Mouse (Mus musculus): ENCODE results near the gene Gm17416. TPM values are rescaled to one million over a fixed set of nuclear protein-coding genes. Genes with fewer than 3 reads are reported as not detected.

Gm17416 gene
- polyA plus RNA-seq (2016; fragmentation: Nextera tagmentation; extraction: Ambion mirVana) = not detected in 2 replicates

DNA sequence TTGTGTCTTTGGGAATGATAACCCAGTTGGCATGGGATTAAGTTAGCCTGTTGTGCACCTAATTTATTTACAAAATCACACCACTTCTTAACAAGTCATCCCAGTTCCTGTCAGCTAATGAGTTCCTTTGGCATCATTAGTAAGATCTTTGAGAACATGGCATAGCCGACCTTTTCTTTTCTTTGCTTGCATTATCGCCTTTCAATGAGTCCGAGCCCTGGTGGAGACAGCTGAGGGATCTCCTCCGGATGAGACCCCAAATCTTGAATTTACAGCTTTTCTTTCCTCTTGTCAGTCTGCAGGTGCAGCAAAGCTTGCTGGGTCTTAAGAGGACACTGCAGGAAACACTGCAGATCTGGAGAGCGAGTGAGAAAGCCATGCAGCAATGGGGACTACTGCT is at the start of gene Gm17416:
Gm17416 (plus strand) TSS at position 301 of the 400 bp plus-strand sequence.
- H3K4me1 ChIP-seq = no peaks in the 10 kb centered on the region
- 88% methylated on average over 5 of the region's 5 CpGs for WGBS
- H3K27me3 ChIP-seq (ENCODE audit: low read depth, poor library complexity, severe bottlenecking) = no peaks in the 10 kb centered on the region
- H3K36me3 ChIP-seq = no peaks in the 10 kb centered on the region
- no peak for DNase-seq (ENCODE audit: low spot score)
- no peak within 1 kb of the TSS for H3K27ac ChIP-seq
- H3K9me3 ChIP-seq (replicated peaks) = no peaks in the 10 kb centered on the region
- no peak within 1 kb of the TSS for H3K4me3 ChIP-seq

- Histone ChIP-seq H3K9me3 (replicated peaks) (no peaks in the 10 kb centered on the region), H3K36me3 (no peaks in the 10 kb centered on the region), H3K27ac (no peak within 1 kb of the TSS), H3K4me3 (no peak within 1 kb of the TSS), H3K27me3 (ENCODE audit: low read depth, poor library complexity, severe bottlenecking) (no peaks in the 10 kb centered on the region), H3K4me1 (no peaks in the 10 kb centered on the region)
- no peak for DNase-seq (ENCODE audit: low spot score)
- WGBS = 60% methylated on average over 13 of the region's 13 CpGs
These were observed 29.0 kb upstream of the Gm17416 start, which contains the start of gene Defb29 for GRCm38 (mm10) chr2:152539944-152540710. TSS of gene Defb29 (minus strand) at chr2:152540098.

DNA sequence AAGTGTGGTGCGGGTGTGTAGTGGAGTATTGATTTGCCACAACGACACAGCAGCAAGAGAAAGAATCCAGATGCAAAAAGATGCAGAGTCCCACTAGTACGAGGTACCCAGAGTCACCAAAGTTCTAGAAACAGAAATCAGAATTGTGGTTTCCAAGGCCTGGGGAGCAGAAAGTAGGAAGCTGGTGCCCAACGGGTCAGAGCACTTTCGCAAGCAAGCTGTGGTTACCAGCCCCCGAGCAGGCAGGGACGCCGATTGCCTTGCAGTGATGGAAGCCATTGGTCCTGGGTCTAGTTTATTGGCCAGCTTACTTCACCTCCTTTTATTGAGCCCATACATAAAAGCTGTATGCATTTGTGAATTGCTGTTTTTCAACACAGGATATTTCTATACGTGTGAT is 27.2 kb upstream of the Gm17416 start:
- H3K36me3 ChIP-seq = no peaks in the 10 kb centered on the region
- H3K27me3 ChIP-seq (ENCODE audit: low read depth, poor library complexity, severe bottlenecking) = no peaks in the 10 kb centered on the region
- no peaks in the 10 kb centered on the region for H3K4me1 ChIP-seq
- no peaks in the 10 kb centered on the region for H3K9me3 ChIP-seq (replicated peaks)
- DNase-seq (ENCODE audit: low spot score) = no peak
- H3K4me3 ChIP-seq = no peak overlapping the region
- H3K27ac ChIP-seq = no peak overlapping the region
- 82% methylated on average over 9 of the region's 9 CpGs for WGBS

- H3K27ac ChIP-seq = no peak overlapping the region
- no peaks in the 10 kb centered on the region for H3K9me3 ChIP-seq (replicated peaks)
- DNase-seq (ENCODE audit: low spot score) = no peak
- no peak overlapping the region for H3K4me3 ChIP-seq
- WGBS = 75% methylated on average over 2 of the region's 2 CpGs
- no peaks in the 10 kb centered on the region for H3K4me1 ChIP-seq
- no peaks in the 10 kb centered on the region for H3K27me3 ChIP-seq (ENCODE audit: low read depth, poor library complexity, severe bottlenecking)
- no peaks in the 10 kb centered on the region for H3K36me3 ChIP-seq
These were observed 26.2 kb upstream of the Gm17416 start for GRCm38 (mm10) chr2:152542897-152543296.

DNA sequence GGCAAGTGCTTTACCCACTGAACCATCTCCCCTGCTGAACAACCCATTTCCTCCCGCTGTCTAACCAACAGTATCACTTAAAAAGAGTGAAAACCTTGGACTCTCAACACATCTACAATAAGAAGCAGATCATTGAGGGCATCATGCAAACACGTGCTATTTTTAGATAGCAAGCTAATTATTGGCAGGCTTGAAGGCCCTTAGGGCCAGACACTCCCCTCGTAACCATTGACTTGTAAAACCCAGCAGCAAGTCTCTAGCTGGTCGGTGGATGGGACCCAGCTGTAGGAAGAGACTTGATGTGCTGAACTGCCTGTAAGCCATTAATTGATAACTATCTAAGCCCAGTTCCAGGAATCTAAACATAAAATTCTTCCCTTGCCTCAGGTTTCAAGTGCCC is 25.7 kb upstream of the Gm17416 start:
- Histone ChIP-seq H3K9me3 (replicated peaks) (no peaks in the 10 kb centered on the region), H3K36me3 (no peaks in the 10 kb centered on the region), H3K27me3 (ENCODE audit: low read depth, poor library complexity, severe bottlenecking) (no peaks in the 10 kb centered on the region), H3K4me3 (no peak overlapping the region), H3K4me1 (no peaks in the 10 kb centered on the region), H3K27ac (no peak overlapping the region)
- WGBS = 81% methylated on average over 4 of the region's 4 CpGs
- DNase-seq (ENCODE audit: low spot score) = no peak

- H3K27ac ChIP-seq = no peak overlapping the region
- no peaks in the 10 kb centered on the region for H3K27me3 ChIP-seq (ENCODE audit: low read depth, poor library complexity, severe bottlenecking)
- no peaks in the 10 kb centered on the region for H3K36me3 ChIP-seq
- DNase-seq (ENCODE audit: low spot score) = peak; percentile 43
- WGBS = 21% methylated on average over 4 of the region's 4 CpGs
- H3K9me3 ChIP-seq (replicated peaks) = no peaks in the 10 kb centered on the region
- H3K4me3 ChIP-seq = no peak overlapping the region
- H3K4me1 ChIP-seq = no peaks in the 10 kb centered on the region
These were observed 24.4 kb upstream of the Gm17416 start for GRCm38 (mm10) chr2:152544691-152545090.

- Histone ChIP-seq H3K9me3 (replicated peaks) (no peaks in the 10 kb centered on the region), H3K27me3 (ENCODE audit: low read depth, poor library complexity, severe bottlenecking) (no peaks in the 10 kb centered on the region), H3K4me1 (no peaks in the 10 kb centered on the region), H3K27ac (no peak overlapping the region), H3K36me3 (no peaks in the 10 kb centered on the region), H3K4me3 (no peak overlapping the region)
- no peak for DNase-seq (ENCODE audit: low spot score)
- WGBS = 84% methylated on average over 5 of the region's 5 CpGs
These were observed 21.0 kb upstream of the Gm17416 start for GRCm38 (mm10) chr2:152548124-152548523.

DNA sequence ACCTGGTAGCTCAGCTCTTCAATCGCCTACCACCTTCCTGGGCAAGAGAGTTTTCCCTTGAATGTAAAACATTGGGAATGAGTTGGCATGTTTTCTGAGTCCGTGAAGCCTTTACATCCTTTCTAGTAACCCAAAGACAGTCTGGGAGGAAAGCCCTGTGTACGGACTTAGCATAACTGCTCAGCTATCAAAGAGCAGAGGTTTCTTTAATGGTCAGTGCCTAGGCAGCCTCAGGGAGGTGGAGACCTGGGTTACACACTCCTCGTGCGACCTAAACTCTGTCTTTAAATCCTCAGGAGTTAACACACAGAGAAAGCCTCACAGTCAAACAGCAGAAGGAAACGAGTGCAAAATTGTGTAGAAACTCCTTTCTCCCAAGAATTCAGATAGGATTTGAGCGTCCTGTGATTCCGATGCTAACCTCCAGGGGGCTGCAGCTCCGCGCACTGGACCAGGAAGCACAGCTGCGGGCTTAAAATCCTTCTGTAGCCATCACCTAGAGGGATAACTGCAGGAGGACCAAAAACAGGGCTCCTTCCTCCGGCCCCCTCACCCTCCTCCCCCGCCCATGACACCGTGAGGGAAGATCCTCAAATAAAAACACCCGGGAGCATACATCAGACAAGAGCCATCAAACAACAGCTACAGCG is 15.2 kb upstream of the Gm17416 start:
- H3K27ac ChIP-seq = no peak overlapping the region
- 14% methylated on average over 16 of the region's 16 CpGs for WGBS
- H3K9me3 ChIP-seq (replicated peaks) = no peaks in the 10 kb centered on the region
- H3K4me3 ChIP-seq = 0 out of 2 replicates have a peak overlapping the region, but pooled peaks have one; percentile 8
- H3K4me1 ChIP-seq = peaks cover 7% of the 10 kb centered on the region
- DNase-seq (ENCODE audit: low spot score) = peak; percentile 74
- H3K27me3 ChIP-seq (ENCODE audit: low read depth, poor library complexity, severe bottlenecking) = no peaks in the 10 kb centered on the region
- H3K36me3 ChIP-seq = no peaks in the 10 kb centered on the region

GRCm38 (mm10) chr2:152556655-152557054 is 12.5 kb upstream of the Gm17416 start:
- 92% methylated on average over 7 of the region's 7 CpGs for WGBS
- H3K27me3 ChIP-seq (ENCODE audit: low read depth, poor library complexity, severe bottlenecking) = no peaks in the 10 kb centered on the region
- DNase-seq (ENCODE audit: low spot score) = no peak

GRCm38 (mm10) chr2:152569881-152570280 is 743 bp downstream of the Gm17416 start:
- 89% methylated on average over 4 of the region's 4 CpGs for WGBS
- Histone ChIP-seq H3K9me3 (replicated peaks) (no peaks in the 10 kb centered on the region), H3K27me3 (ENCODE audit: low read depth, poor library complexity, severe bottlenecking) (no peaks in the 10 kb centered on the region), H3K4me3 (no peak overlapping the region), H3K36me3 (no peaks in the 10 kb centered on the region), H3K27ac (no peak overlapping the region), H3K4me1 (no peaks in the 10 kb centered on the region)
- DNase-seq (ENCODE audit: low spot score) = no peak

More at GRCm38 (mm10) chr2:152556655-152557054, 12.5 kb upstream of the Gm17416 start:
- H3K27ac ChIP-seq = no peak overlapping the region
- no peak overlapping the region for H3K4me3 ChIP-seq
- peaks cover 7% of the 10 kb centered on the region for H3K4me1 ChIP-seq
- H3K9me3 ChIP-seq (replicated peaks) = no peaks in the 10 kb centered on the region
- H3K36me3 ChIP-seq = no peaks in the 10 kb centered on the region

- Histone ChIP-seq H3K36me3 (no peaks in the 10 kb centered on the region), H3K9me3 (replicated peaks) (no peaks in the 10 kb centered on the region), H3K4me1 (no peaks in the 10 kb centered on the region), H3K27me3 (ENCODE audit: low read depth, poor library complexity, severe bottlenecking) (no peaks in the 10 kb centered on the region), H3K4me3 (no peak overlapping the region), H3K27ac (no peak overlapping the region)
- 86% methylated on average over 6 of the region's 6 CpGs for WGBS
- no peak for DNase-seq (ENCODE audit: low spot score)
These were observed 1.2 kb downstream of the Gm17416 start for GRCm38 (mm10) chr2:152570313-152570712.

GRCm38 (mm10) chr2:152572114-152572794 is 3.1 kb downstream of the Gm17416 start, which contains the start of gene Defb21:
TSS of gene Defb21 (plus strand) at chr2:152572744.
- H3K36me3 ChIP-seq = no peaks in the 10 kb centered on the region
- no peaks in the 10 kb centered on the region for H3K9me3 ChIP-seq (replicated peaks)
- 65% methylated on average over 11 of the region's 11 CpGs for WGBS
- H3K4me1 ChIP-seq = no peaks in the 10 kb centered on the region
- H3K27me3 ChIP-seq (ENCODE audit: low read depth, poor library complexity, severe bottlenecking) = no peaks in the 10 kb centered on the region
- DNase-seq (ENCODE audit: low spot score) = peak; percentile 43
- H3K4me3 ChIP-seq = no peak within 1 kb of the TSS
- H3K27ac ChIP-seq = no peak within 1 kb of the TSS

DNA sequence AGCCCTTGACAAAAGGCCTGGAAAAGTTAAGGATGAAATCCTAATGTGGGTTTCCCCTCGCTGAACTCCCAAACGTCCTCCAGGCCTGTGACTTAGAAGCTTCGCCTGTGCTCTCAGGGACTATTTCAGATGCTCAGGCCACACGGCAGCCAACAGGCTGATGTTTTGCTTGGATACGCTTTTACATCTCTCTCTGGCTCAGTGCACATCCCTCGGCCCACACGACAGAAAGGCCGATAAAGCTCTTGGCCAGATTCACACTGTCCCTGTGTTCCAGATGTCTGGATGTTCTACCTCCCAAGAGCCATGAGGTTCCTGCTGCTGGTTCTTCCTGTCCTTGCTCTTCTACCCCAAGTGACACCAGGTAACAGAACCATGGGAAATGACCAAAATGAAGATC is 4.3 kb downstream of the Gm17416 start:
- H3K9me3 ChIP-seq (replicated peaks) = no peaks in the 10 kb centered on the region
- 89% methylated on average over 8 of the region's 8 CpGs for WGBS
- no peaks in the 10 kb centered on the region for H3K4me1 ChIP-seq
- H3K27ac ChIP-seq = no peak overlapping the region
- H3K4me3 ChIP-seq = no peak overlapping the region
- no peaks in the 10 kb centered on the region for H3K36me3 ChIP-seq
- no peak for DNase-seq (ENCODE audit: low spot score)
- H3K27me3 ChIP-seq (ENCODE audit: low read depth, poor library complexity, severe bottlenecking) = no peaks in the 10 kb centered on the region

All from limb, embryonic 10.5 days (tissue).